Mouse (Mus musculus): ENCODE measurements around the gene Nxf1. TPM values are rescaled to one million over a fixed set of nuclear protein-coding genes. Genes with fewer than 3 reads are reported as not detected.
A peak's percentile ranks its signal among the peaks of the same experiment; 100 is the strongest.

Nxf1 gene
- polyA plus RNA-seq, 2 experiments = 77.4 to 90.9 TPM

DNA sequence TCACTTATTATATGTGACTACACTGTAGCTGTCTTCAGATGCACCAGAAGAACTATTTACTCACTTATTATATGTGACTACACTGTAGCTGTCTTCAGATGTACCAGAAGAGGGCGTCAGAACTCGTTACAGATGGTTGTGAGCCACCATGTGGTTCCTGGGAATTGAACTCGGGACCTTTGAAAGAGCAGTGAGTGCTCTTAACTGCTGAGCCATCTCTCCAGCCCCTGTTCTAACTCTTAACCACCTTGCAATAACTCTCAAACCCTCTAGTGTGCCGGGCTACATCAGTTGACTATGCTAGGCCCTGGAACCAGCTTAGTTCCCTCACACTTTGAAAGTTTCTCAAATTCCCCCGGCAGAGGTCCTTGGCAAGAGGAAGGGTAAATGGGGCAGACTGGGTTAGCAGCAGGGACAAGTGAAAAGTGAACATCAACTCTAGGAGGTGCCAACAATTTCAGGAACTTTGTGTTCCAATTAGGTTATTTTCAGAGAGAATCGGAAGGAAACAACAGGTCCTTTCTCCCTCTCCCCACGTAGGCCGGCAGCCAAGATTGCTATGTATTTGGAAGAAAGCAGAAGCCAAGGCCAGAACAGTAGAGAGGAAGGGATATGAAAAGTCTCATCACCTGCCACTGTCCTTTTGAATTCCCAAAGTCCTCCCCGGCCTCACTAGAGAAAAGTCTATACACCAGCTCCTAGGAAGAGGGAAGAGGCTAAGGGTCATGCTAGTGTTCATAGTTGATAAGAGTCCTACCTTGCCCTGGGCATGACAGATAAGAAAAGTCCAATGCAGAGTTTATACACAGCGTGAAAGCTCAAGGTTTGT, 42.0 kb upstream of the Nxf1 start:
- TF ChIP-seq CTCF (IDR thresholded peaks at IDR 0.05; ENCODE audit: low read depth) (peak; percentile 59), EP300 (IDR thresholded peaks at IDR 0.05; ENCODE audit: low read depth) (peak; percentile 97)
- H3K9ac ChIP-seq (replicated peaks) = peak overlapping the region; percentile 99
- ATAC-seq (ENCODE audit: insufficient read depth) (peak; percentile 77), DNase-seq (ENCODE audit: low read depth in 3 of 3, low spot score in 3 of 3) (peak; percentile 89 to 94 (median 92))
- peaks cover 29% of the 10 kb centered on the region for H3K36me3 ChIP-seq (replicated peaks; ENCODE audit: control insufficient read depth, insufficient read depth, low read depth)
- H3K4me3 ChIP-seq (ENCODE audit: insufficient read depth in 1 of 2, low read depth in 2 of 2, low read length in 2 of 2) = peak overlapping the region; percentile 37 to 99
- H3K4me1 ChIP-seq (replicated peaks; ENCODE audit: control insufficient read depth in 2 of 2, insufficient read depth in 2 of 2, low read length in 1 of 2) = peaks cover 50% of the 10 kb centered on the region in 2 experiments
- H3K27me3 ChIP-seq (ENCODE audit: control insufficient read depth, insufficient read depth, low read length) = no peaks in the 10 kb centered on the region
- WGBS (ENCODE audit: insufficient replicate concordance) = 29% methylated on average over 10 of the region's 10 CpGs
- peak overlapping the region; percentile 99 for H3K27ac ChIP-seq
- H3K9me3 ChIP-seq (ENCODE audit: control insufficient read depth, low read length) = no peaks in the 10 kb centered on the region
- H3K4me2 ChIP-seq (ENCODE audit: low read depth) = peak overlapping the region; percentile 98

DNA sequence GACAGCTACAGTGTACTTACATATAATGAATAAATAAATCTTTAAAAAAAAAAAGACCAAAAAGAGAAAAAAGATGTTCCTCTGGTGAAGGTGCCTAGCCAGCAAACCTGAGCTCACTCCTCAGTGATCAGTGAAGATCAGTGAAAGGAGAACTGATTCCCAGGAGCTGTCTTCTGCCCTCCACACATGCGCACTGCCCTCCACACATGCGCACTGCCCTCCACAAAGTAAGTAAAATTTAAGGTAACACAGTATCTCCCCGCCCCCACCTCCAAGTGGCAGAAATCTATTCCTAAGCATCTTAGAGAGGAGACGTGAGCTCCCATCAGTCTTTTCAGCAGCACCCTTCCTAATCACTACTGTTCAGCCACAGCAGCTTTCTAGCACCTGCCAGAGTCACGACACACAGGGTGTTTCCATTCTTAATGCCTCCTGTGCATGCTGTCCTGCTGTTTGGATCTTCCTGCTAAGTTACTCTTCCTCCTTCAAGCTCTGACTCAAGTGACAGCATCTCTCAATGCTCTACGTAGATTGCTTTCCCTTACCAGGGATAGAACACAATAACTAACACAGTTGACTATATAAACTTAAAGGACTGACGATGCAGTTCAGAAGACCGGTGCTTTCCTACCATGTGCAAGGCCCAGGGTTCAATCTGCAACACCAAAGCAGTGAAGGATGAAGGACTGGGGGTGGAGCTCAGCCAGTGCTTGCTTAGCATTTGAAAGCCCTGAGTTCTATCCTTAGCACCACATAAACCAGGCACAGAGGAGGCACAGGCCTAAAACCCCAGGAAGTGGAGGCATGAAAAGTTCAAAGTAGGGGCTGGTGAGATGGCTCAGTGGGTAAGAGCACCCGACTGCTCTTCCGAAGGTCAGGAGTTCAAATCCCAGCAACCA, 40.8 kb upstream of the Nxf1 start:
- 66% methylated on average over 10 of the region's 10 CpGs for WGBS (ENCODE audit: insufficient replicate concordance)
- peaks cover 40 to 44% of the 10 kb centered on the region in 2 experiments for H3K4me1 ChIP-seq (replicated peaks; ENCODE audit: control insufficient read depth in 2 of 2, insufficient read depth in 2 of 2, low read length in 1 of 2)
- no peaks in the 10 kb centered on the region for H3K27me3 ChIP-seq (ENCODE audit: control insufficient read depth, insufficient read depth, low read length)
- ATAC-seq (ENCODE audit: insufficient read depth) = peak; percentile 11; the same call in 1 of the 2 replicates
- H3K36me3 ChIP-seq (replicated peaks; ENCODE audit: control insufficient read depth, insufficient read depth, low read depth) = peaks cover 17% of the 10 kb centered on the region
- H3K4me2 ChIP-seq (ENCODE audit: low read depth) = peak overlapping the region; percentile 98
- TF ChIP-seq EP300 (IDR thresholded peaks at IDR 0.05; ENCODE audit: low read depth) = 0 out of 2 replicates have a peak, but pooled peaks have one; percentile 44
- TF ChIP-seq CTCF (IDR thresholded peaks at IDR 0.05; ENCODE audit: low read depth) = 0 out of 2 replicates have a peak, but pooled peaks have one; percentile 3
- peak overlapping the region in 1 of 2 experiments; percentile 20; a peak in 2 of 4 replicates for H3K4me3 ChIP-seq (ENCODE audit: insufficient read depth in 1 of 2, low read depth in 2 of 2, low read length in 2 of 2)
- no peaks in the 10 kb centered on the region for H3K9me3 ChIP-seq (ENCODE audit: control insufficient read depth, low read length)
- peak in 1 of 3 experiments; percentile 56 for DNase-seq (ENCODE audit: low read depth in 3 of 3, low spot score in 3 of 3)
- peak overlapping the region; percentile 99 for H3K27ac ChIP-seq
- peak overlapping the region; percentile 51 for H3K9ac ChIP-seq (replicated peaks)

DNA sequence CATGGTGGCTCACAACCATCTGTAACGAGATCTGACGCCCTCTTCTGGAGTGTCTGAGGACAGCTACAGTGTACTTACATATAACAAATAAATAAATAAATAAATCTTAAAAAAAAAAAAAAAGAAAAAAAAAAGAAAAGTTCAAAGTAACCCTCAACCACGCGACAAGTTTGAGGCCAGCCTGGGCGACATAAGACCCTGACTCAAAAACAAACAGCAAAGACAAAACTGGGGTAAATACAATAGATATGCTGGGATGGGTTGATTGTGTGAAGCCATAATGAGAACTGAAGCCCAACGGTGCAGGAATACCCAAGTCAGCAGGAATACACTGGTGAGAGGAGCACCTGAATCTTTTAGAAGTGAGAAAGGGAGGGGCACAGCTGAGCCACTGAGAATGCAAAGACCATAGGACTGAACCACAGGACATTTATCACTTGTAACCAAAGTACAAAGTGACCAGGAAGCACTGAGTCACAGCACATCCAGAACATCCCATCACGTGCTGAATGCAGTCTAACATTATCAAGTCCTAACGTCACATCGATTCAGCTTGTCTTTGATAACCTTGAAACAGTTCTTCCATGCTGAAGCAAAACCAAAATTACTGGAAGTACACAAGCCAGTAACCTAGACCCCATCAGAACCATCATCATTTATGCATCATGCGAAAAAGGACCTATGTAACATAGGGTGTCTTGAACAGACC, 40.0 kb upstream of the Nxf1 start:
- Histone ChIP-seq H3K9me3 (ENCODE audit: control insufficient read depth, low read length) (no peaks in the 10 kb centered on the region), H3K27ac (peak overlapping the region; percentile 99), H3K4me3 (ENCODE audit: insufficient read depth in 1 of 2, low read depth in 2 of 2, low read length in 2 of 2) (no peak overlapping the region), H3K4me1 (replicated peaks; ENCODE audit: control insufficient read depth in 2 of 2, insufficient read depth in 2 of 2, low read length in 1 of 2) (peaks cover 43% of the 10 kb centered on the region in 2 experiments), H3K27me3 (ENCODE audit: control insufficient read depth, insufficient read depth, low read length) (no peaks in the 10 kb centered on the region), H3K4me2 (ENCODE audit: low read depth) (peak overlapping the region; percentile 98), H3K9ac (replicated peaks) (0 out of 2 replicates have a peak overlapping the region, but pooled peaks have one; percentile 9), H3K36me3 (replicated peaks; ENCODE audit: control insufficient read depth, insufficient read depth, low read depth) (peaks cover 9% of the 10 kb centered on the region)
- ATAC-seq (ENCODE audit: insufficient read depth) (no peak), DNase-seq (ENCODE audit: low read depth in 3 of 3, low spot score in 3 of 3) (no peak)
- TF ChIP-seq CTCF (IDR thresholded peaks at IDR 0.05; ENCODE audit: low read depth) = 0 out of 2 replicates have a peak, but pooled peaks have one; percentile 0
- peak; percentile 32; the same call in 1 of the 2 replicates for TF ChIP-seq EP300 (IDR thresholded peaks at IDR 0.05; ENCODE audit: low read depth)
- 66% methylated on average over 8 of the region's 10 CpGs for WGBS (ENCODE audit: insufficient replicate concordance)

DNA sequence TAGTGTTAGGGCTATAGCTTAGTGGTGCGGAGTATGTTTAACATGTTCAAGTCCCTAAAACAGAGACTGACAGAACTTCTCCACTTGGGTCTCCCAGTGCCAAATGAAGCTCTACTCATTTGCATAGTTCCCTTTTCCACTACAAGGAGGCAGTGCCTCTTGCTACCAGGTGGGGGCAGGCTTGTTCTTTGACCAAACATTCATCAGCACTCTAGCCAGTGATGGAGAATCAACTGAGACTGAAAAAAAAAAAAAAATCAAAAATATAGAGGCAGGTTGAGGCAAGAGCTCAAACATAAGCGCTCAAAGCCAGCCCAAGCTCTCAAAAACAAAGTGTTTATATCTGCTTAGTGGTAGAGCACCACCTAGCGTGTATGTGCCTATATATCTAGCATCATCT, 38.5 kb upstream of the Nxf1 start:
- H3K4me3 ChIP-seq (ENCODE audit: insufficient read depth in 1 of 2, low read depth in 2 of 2, low read length in 2 of 2) = no peak overlapping the region
- H3K4me1 ChIP-seq (replicated peaks; ENCODE audit: control insufficient read depth in 2 of 2, insufficient read depth in 2 of 2, low read length in 1 of 2) = peaks cover 45 to 46% of the 10 kb centered on the region in 2 experiments
- ATAC-seq (ENCODE audit: insufficient read depth) = no peak
- no peaks in the 10 kb centered on the region for H3K9me3 ChIP-seq (ENCODE audit: control insufficient read depth, low read length)
- H3K4me2 ChIP-seq (ENCODE audit: low read depth) = no peak overlapping the region
- H3K27ac ChIP-seq = no peak overlapping the region
- peak; percentile 66 to 74 (median 70) for DNase-seq (ENCODE audit: low read depth in 3 of 3, low spot score in 3 of 3)
- no peaks in the 10 kb centered on the region for H3K36me3 ChIP-seq (replicated peaks; ENCODE audit: control insufficient read depth, insufficient read depth, low read depth)
- TF ChIP-seq CTCF (IDR thresholded peaks at IDR 0.05; ENCODE audit: low read depth) = peak; percentile 91
- TF ChIP-seq EP300 (IDR thresholded peaks at IDR 0.05; ENCODE audit: low read depth) = no peak
- 54% methylated on average over 3 of the region's 3 CpGs for WGBS (ENCODE audit: insufficient replicate concordance)
- H3K27me3 ChIP-seq (ENCODE audit: control insufficient read depth, insufficient read depth, low read length) = no peaks in the 10 kb centered on the region
- no peak overlapping the region for H3K9ac ChIP-seq (replicated peaks)
